11 mouse cellular contexts compared by ENCODE assay signal in genomic region chr6:111371581-111372349, GRCm38 (mm10).
DNase-seq lines count a peak whose midpoint lies in the region; ATAC-seq and TF ChIP-seq lines count a peak whose summit lies in the region.
"Had no signal": no experiment of that assay in that cellular context is flagged by ENCODE, and none has a peak within 500 bp of the region (broad histone marks: within the 10 kb centered on the region; RNA-seq: fewer than 3 reads in every experiment).

No protein-coding gene starts in this region.

- H3K4me1 ChIP-seq in kidney, embryonic 14.5 days (ENCODE audit: control insufficient read depth, insufficient read depth, low read length): peaks cover 13% of the 10 kb centered on the region
- H3K4me1 ChIP-seq in embryonic facial prominence, embryonic 10.5 days: peaks cover 24% of the 10 kb centered on the region
- H3K4me1 ChIP-seq in midbrain, embryonic 12.5 days: peaks cover 27% of the 10 kb centered on the region
- H3K4me1 ChIP-seq in heart, adult 2 months (ENCODE audit: control insufficient read depth, insufficient read depth, low read length): no peaks in the 10 kb centered on the region; the same call in 1 of the 2 replicates
- H3K4me1 ChIP-seq: liver, embryonic 13.5 days had no signal

- no peak for TF ChIP-seq EP300 in heart, adult 2 months (IDR thresholded peaks at IDR 0.05; ENCODE audit: insufficient read depth, low read depth, low read length)

- TF ChIP-seq CTCF in heart, adult 2 months (IDR thresholded peaks at IDR 0.05): no peak

- no peak for TF ChIP-seq POLR2A in heart, adult 2 months (IDR thresholded peaks at IDR 0.05; ENCODE audit: insufficient read depth, low read depth, low read length)

- intact Hi-C loops in heart, adult 2 months (cut with DNase I): no loop called here

- H3K9me3 ChIP-seq in kidney, embryonic 14.5 days (ENCODE audit: control insufficient read depth, low read length): no peaks in the 10 kb centered on the region
- no peaks in the 10 kb centered on the region for H3K9me3 ChIP-seq in embryonic facial prominence, embryonic 10.5 days
- H3K9me3 ChIP-seq in midbrain, embryonic 12.5 days: no peaks in the 10 kb centered on the region
- H3K9me3 ChIP-seq: heart, embryonic 10.5 days; liver, embryonic 13.5 days had no signal

- peak; percentile 79 for ATAC-seq in kidney, embryonic 14.5 days (ENCODE audit: low FRiP score, low TSS enrichment)
- ATAC-seq in midbrain, embryonic 12.5 days (ENCODE audit: low FRiP score, low read depth): peak; percentile 48; the same call in 1 of the 2 replicates

- no peak overlapping the region for H3K4me3 ChIP-seq in kidney, embryonic 14.5 days (ENCODE audit: low read length)
- H3K4me3 ChIP-seq in embryonic facial prominence, embryonic 10.5 days: no peak overlapping the region
- H3K4me3 ChIP-seq in midbrain, embryonic 12.5 days: no peak overlapping the region
- no peak overlapping the region for H3K4me3 ChIP-seq in heart, adult 2 months
- H3K4me3 ChIP-seq: heart, embryonic 10.5 days; liver, embryonic 13.5 days had no signal

- H3K27me3 ChIP-seq in kidney, embryonic 14.5 days (ENCODE audit: control insufficient read depth, insufficient read depth, low read length): no peaks in the 10 kb centered on the region
- no peaks in the 10 kb centered on the region for H3K27me3 ChIP-seq in embryonic facial prominence, embryonic 10.5 days (replicated peaks; ENCODE audit: low read depth, poor library complexity, severe bottlenecking)
- no peaks in the 10 kb centered on the region for H3K27me3 ChIP-seq in midbrain, embryonic 12.5 days
- no peaks in the 10 kb centered on the region for H3K27me3 ChIP-seq in heart, adult 2 months (ENCODE audit: control insufficient read depth, insufficient read depth, low read length)
- H3K27me3 ChIP-seq: liver, embryonic 13.5 days had no signal

- H3K9ac ChIP-seq in kidney, embryonic 14.5 days (ENCODE audit: low read depth, low read length): no peak overlapping the region
- no peak overlapping the region for H3K9ac ChIP-seq in midbrain, embryonic 12.5 days (replicated peaks)
- H3K9ac ChIP-seq in heart, adult 2 months (ENCODE audit: low read depth, low read length): no peak overlapping the region
- H3K9ac ChIP-seq: liver, embryonic 13.5 days had no signal

- H3K4me2 ChIP-seq in kidney, embryonic 14.5 days (replicated peaks; ENCODE audit: low read depth, low read length): no peak overlapping the region
- no peak overlapping the region for H3K4me2 ChIP-seq in midbrain, embryonic 12.5 days (replicated peaks)
- H3K4me2 ChIP-seq: liver, embryonic 13.5 days had no signal

- H3K79me2 ChIP-seq in heart, adult 2 months (replicated peaks; ENCODE audit: control insufficient read depth, insufficient read depth, low read length): no peaks in the 10 kb centered on the region

- H3K27ac ChIP-seq in kidney, embryonic 14.5 days (ENCODE audit: low read depth, low read length): no peak overlapping the region
- H3K27ac ChIP-seq in embryonic facial prominence, embryonic 10.5 days (replicated peaks): no peak overlapping the region
- 0 out of 2 replicates have a peak overlapping the region, but pooled peaks have one; percentile 43 for H3K27ac ChIP-seq in midbrain, embryonic 12.5 days (replicated peaks)
- H3K27ac ChIP-seq in heart, adult 2 months: no peak overlapping the region
- H3K27ac ChIP-seq: liver, embryonic 13.5 days had no signal

- H3K36me3 ChIP-seq in kidney, embryonic 14.5 days (ENCODE audit: control insufficient read depth, insufficient read depth, low read length): no peaks in the 10 kb centered on the region
- H3K36me3 ChIP-seq in embryonic facial prominence, embryonic 10.5 days (replicated peaks): no peaks in the 10 kb centered on the region
- no peaks in the 10 kb centered on the region for H3K36me3 ChIP-seq in midbrain, embryonic 12.5 days
- H3K36me3 ChIP-seq in heart, adult 2 months (ENCODE audit: control insufficient read depth, insufficient read depth, low read length): no peaks in the 10 kb centered on the region
- H3K36me3 ChIP-seq: heart, embryonic 10.5 days; liver, embryonic 13.5 days had no signal

- DNase-seq in kidney, adult 8-10 months: no peak
- peak; percentile 47 for DNase-seq in WW6 (ENCODE audit: low read depth, low spot score)
- peak; percentile 56 for DNase-seq in embryonic facial prominence, embryonic 10.5 days (ENCODE audit: low spot score)
- DNase-seq in spleen, adult 18-20 months: no peak
- DNase-seq in heart, adult 2 months: no peak
- DNase-seq in adrenal gland, adult 18-20 months (ENCODE audit: low spot score in 2 of 2): no peak
- DNase-seq: kidney, adult 9 months; liver, embryonic 13.5 days had no signal

- 14% methylated on average over 4 of the region's 4 CpGs for WGBS in kidney, embryonic 14.5 days
- WGBS in embryonic facial prominence, embryonic 10.5 days: 11% methylated on average over 4 of the region's 4 CpGs
- WGBS in midbrain, embryonic 12.5 days: 11% methylated on average over 4 of the region's 4 CpGs
- 23% methylated on average over 4 of the region's 4 CpGs for WGBS in heart, adult 2 months

Comparison
In these comparisons a context has a peak if more than half of its experiments do, and no peak if none do; other contexts are left out.
1. DNase-seq: peak in WW6 (single experiment) and embryonic facial prominence, embryonic 10.5 days (single experiment); none in kidney, adult 8-10 months (0 of 2), spleen, adult 18-20 months (0 of 2), heart, adult 2 months (0 of 2) and adrenal gland, adult 18-20 months (0 of 2).